Mouse (Mus musculus) lung, postnatal 0 days (tissue): ENCODE data around the gene C1ql3.

ENCODE experiments used
- CTCF ChIP-seq: IDR thresholded peaks from 2 replicates; pipeline ENCODE4 v1.5.1; 2016; ENCODE audit warnings: antibody characterized with exemption, mild to moderate bottlenecking
- EP300 ChIP-seq: IDR thresholded peaks from 2 replicates; pipeline ENCODE4 v1.6.1; 2016; ENCODE audit warnings: antibody characterized with exemption, mild to moderate bottlenecking, control low read depth

DNA sequence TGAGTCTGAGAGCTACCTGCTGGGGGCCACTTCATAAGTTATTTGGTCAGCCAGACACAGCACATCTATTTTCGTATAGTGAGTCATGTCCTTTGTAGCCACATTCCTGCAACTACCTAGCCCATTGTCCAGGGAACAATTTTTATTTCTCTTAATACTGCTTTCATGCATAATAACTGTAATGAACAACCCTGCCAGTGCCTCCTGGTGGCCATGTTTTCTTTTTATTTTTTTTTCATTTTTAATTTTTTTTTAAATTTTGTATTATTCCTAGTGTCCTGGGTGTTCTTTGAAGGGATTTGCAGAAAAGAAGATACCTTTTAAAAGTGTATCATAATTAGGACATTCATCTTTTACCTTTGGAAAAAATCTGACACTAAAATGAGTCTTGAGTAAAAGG, 3.2 kb downstream of the C1ql3 start:
- TF ChIP-seq EP300 (no peak), CTCF (peak; percentile 4; the same call in 1 of the 2 replicates)
